Mouse (Mus musculus): ENCODE data around the gene Cbr2. TPM values are rescaled to one million over a fixed set of nuclear protein-coding genes. Genes with fewer than 3 reads are reported as not detected.
"Not testable (repeated sequence)": the region's sequence is repeated elsewhere in the genome, so short reads cannot be mapped to it uniquely, and the experiment has no call there.

Gene Cbr2
- polyA plus RNA-seq (2014; fragmentation: Nextera tagmentation; extraction: Ambion mirVana) = 0.51 TPM in 1 of 2 replicates, not detected in the other

DNA sequence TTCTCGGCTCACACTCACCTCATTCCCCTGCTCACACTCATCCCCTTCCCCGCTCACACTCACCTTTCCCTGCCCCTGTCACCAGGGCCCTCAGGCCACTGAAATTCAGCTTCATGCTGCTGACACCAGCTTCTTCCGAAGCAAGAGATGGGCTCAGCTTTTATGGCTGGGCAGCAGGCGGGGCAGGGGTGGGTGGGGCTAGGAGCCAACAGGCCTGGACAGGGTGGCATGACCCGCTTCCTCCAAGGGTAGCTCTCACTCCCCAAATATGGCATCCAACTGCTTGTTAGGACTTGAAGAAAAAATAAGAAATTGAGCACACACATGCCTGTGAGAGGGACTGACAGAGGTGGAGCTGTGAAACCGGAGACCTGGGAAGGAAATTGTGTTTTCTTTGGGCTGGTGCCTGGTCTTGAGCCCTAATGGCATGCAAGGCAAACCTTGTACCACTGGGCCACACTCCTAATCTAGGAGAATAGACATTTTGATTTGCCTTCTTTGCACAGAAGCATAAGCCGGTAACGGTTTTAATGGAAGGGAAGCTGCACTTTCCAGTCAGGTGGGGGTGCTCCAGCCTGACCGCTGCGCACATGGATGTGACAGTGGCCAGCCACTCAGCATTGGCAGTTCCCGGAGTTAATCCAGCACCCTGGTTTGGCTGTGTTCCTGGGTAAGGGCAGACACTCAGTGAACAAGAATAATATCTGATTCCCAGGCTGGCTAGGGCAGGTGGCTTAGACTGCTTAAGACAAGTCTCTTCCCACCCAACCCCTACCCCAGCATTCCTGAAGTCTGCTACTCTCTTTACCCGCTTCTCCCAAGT is at the start of gene Cbr2:
TSS of gene Cbr2 (minus strand) at position 257 of the 823 bp plus-strand sequence.
- DNase-seq (no peak), ATAC-seq (ENCODE audit: low FRiP score, low TSS enrichment) (no peak)
- Histone ChIP-seq H3K9ac (replicated peaks; ENCODE audit: low read length) (no peak within 1 kb of the TSS), H3K9me3 (ENCODE audit: control insufficient read depth, low read length) (no peaks in the 10 kb centered on the region), H3K4me1 (ENCODE audit: control insufficient read depth, insufficient read depth, low read length) (no peaks in the 10 kb centered on the region), H3K4me2 (ENCODE audit: low read length) (no peak within 1 kb of the TSS), H3K36me3 (ENCODE audit: control insufficient read depth, insufficient read depth, low read length) (no peaks in the 10 kb centered on the region), H3K27me3 (ENCODE audit: control insufficient read depth, insufficient read depth, low read length) (no peaks in the 10 kb centered on the region), H3K27ac (replicated peaks; ENCODE audit: low read depth, low read length) (no peak within 1 kb of the TSS), H3K4me3 (replicated peaks; ENCODE audit: low read depth, low read length) (no peak within 1 kb of the TSS)
- WGBS = 77% methylated on average over 12 of the region's 12 CpGs

- not testable (repeated sequence) for H3K27me3 ChIP-seq (ENCODE audit: control insufficient read depth, insufficient read depth, low read length); DNase-seq; H3K27ac ChIP-seq (replicated peaks; ENCODE audit: low read depth, low read length); H3K9ac ChIP-seq (replicated peaks; ENCODE audit: low read length); H3K9me3 ChIP-seq (ENCODE audit: control insufficient read depth, low read length); H3K4me3 ChIP-seq (replicated peaks; ENCODE audit: low read depth, low read length); H3K4me2 ChIP-seq (ENCODE audit: low read length); ATAC-seq (ENCODE audit: low FRiP score, low TSS enrichment)
- H3K36me3 ChIP-seq (ENCODE audit: control insufficient read depth, insufficient read depth, low read length) = peaks cover 38% of the 10 kb centered on the region
- H3K4me1 ChIP-seq (ENCODE audit: control insufficient read depth, insufficient read depth, low read length) = peaks cover 15% of the 10 kb centered on the region
- 93% methylated on average over 6 of the region's 6 CpGs for WGBS
Observed at GRCm38 (mm10) chr11:120781361-120781760, 49.4 kb upstream of the Cbr2 start.

GRCm38 (mm10) chr11:120779876-120780275 is 48.0 kb upstream of the Cbr2 start:
- Histone ChIP-seq H3K4me1 (ENCODE audit: control insufficient read depth, insufficient read depth, low read length) (peaks cover 9% of the 10 kb centered on the region), H3K27me3 (ENCODE audit: control insufficient read depth, insufficient read depth, low read length) (no peaks in the 10 kb centered on the region), H3K4me2 (ENCODE audit: low read length) (no peak overlapping the region), H3K36me3 (ENCODE audit: control insufficient read depth, insufficient read depth, low read length) (peaks cover 32% of the 10 kb centered on the region), H3K27ac (replicated peaks; ENCODE audit: low read depth, low read length) (no peak overlapping the region), H3K9me3 (ENCODE audit: control insufficient read depth, low read length) (no peaks in the 10 kb centered on the region), H3K4me3 (replicated peaks; ENCODE audit: low read depth, low read length) (no peak overlapping the region), H3K9ac (replicated peaks; ENCODE audit: low read length) (no peak overlapping the region)
- DNase-seq (no peak), ATAC-seq (ENCODE audit: low FRiP score, low TSS enrichment) (no peak)
- 79% methylated on average over 1 of the region's 1 CpGs for WGBS

- ATAC-seq (ENCODE audit: low FRiP score, low TSS enrichment) (no peak), DNase-seq (no peak)
- Histone ChIP-seq H3K9me3 (ENCODE audit: control insufficient read depth, low read length) (no peaks in the 10 kb centered on the region), H3K4me2 (ENCODE audit: low read length) (no peak overlapping the region), H3K4me1 (ENCODE audit: control insufficient read depth, insufficient read depth, low read length) (no peaks in the 10 kb centered on the region), H3K27me3 (ENCODE audit: control insufficient read depth, insufficient read depth, low read length) (no peaks in the 10 kb centered on the region), H3K4me3 (replicated peaks; ENCODE audit: low read depth, low read length) (no peak overlapping the region), H3K27ac (replicated peaks; ENCODE audit: low read depth, low read length) (no peak overlapping the region), H3K9ac (replicated peaks; ENCODE audit: low read length) (no peak overlapping the region), H3K36me3 (ENCODE audit: control insufficient read depth, insufficient read depth, low read length) (peaks cover 24% of the 10 kb centered on the region)
- WGBS = 21% methylated on average over 6 of the region's 6 CpGs
Observed at GRCm38 (mm10) chr11:120777123-120777522, 45.2 kb upstream of the Cbr2 start.

- Histone ChIP-seq H3K9ac (replicated peaks; ENCODE audit: low read length) (no peak overlapping the region; the same call in 1 of the 2 replicates), H3K4me1 (ENCODE audit: control insufficient read depth, insufficient read depth, low read length) (no peaks in the 10 kb centered on the region), H3K27ac (replicated peaks; ENCODE audit: low read depth, low read length) (no peak overlapping the region), H3K4me2 (ENCODE audit: low read length) (no peak overlapping the region), H3K27me3 (ENCODE audit: control insufficient read depth, insufficient read depth, low read length) (no peaks in the 10 kb centered on the region), H3K4me3 (replicated peaks; ENCODE audit: low read depth, low read length) (no peak overlapping the region), H3K9me3 (ENCODE audit: control insufficient read depth, low read length) (no peaks in the 10 kb centered on the region), H3K36me3 (ENCODE audit: control insufficient read depth, insufficient read depth, low read length) (peaks cover 16% of the 10 kb centered on the region)
- DNase-seq = peak; percentile 94
- peak; percentile 37; the same call in 1 of the 2 replicates for ATAC-seq (ENCODE audit: low FRiP score, low TSS enrichment)
- WGBS = 26% methylated on average over 15 of the region's 15 CpGs
Observed at GRCm38 (mm10) chr11:120775774-120776469, 44.0 kb upstream of the Cbr2 start.

GRCm38 (mm10) chr11:120773463-120774190 is 41.7 kb upstream of the Cbr2 start:
- WGBS = 86% methylated on average over 7 of the region's 7 CpGs
- no peak overlapping the region for H3K4me2 ChIP-seq (ENCODE audit: low read length)
- H3K27ac ChIP-seq (replicated peaks; ENCODE audit: low read depth, low read length) = no peak overlapping the region
- H3K9ac ChIP-seq (replicated peaks; ENCODE audit: low read length) = no peak overlapping the region
- no peaks in the 10 kb centered on the region for H3K36me3 ChIP-seq (ENCODE audit: control insufficient read depth, insufficient read depth, low read length)
- no peaks in the 10 kb centered on the region for H3K27me3 ChIP-seq (ENCODE audit: control insufficient read depth, insufficient read depth, low read length)
- H3K9me3 ChIP-seq (ENCODE audit: control insufficient read depth, low read length) = no peaks in the 10 kb centered on the region
- H3K4me1 ChIP-seq (ENCODE audit: control insufficient read depth, insufficient read depth, low read length) = no peaks in the 10 kb centered on the region
- no peak for DNase-seq
- no peak for ATAC-seq (ENCODE audit: low FRiP score, low TSS enrichment)
- no peak overlapping the region for H3K4me3 ChIP-seq (replicated peaks; ENCODE audit: low read depth, low read length)

DNA sequence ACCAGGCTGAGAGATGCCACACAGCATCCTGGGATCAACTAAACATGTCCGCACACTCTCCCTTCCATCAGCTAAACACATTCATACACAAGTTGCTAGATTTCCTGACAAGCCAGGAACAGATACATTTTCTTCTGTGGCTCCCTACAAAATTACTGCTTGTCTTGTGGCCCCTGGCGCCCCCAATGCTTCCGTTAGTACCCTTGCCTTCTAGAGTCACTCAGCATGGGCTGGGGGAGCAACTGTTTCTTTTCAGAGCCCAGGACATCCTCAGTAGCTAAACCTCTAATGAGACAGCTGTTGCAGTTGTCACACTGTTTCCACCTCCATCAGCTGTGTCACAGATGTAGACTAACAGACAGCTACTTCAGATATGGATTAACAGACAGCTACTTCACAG is 40.8 kb upstream of the Cbr2 start:
- H3K36me3 ChIP-seq (ENCODE audit: control insufficient read depth, insufficient read depth, low read length) = no peaks in the 10 kb centered on the region
- H3K27me3 ChIP-seq (ENCODE audit: control insufficient read depth, insufficient read depth, low read length) = no peaks in the 10 kb centered on the region
- no peak overlapping the region for H3K27ac ChIP-seq (replicated peaks; ENCODE audit: low read depth, low read length)
- no peak overlapping the region for H3K9ac ChIP-seq (replicated peaks; ENCODE audit: low read length)
- H3K4me2 ChIP-seq (ENCODE audit: low read length) = no peak overlapping the region
- DNase-seq (no peak), ATAC-seq (ENCODE audit: low FRiP score, low TSS enrichment) (no peak)
- H3K4me3 ChIP-seq (replicated peaks; ENCODE audit: low read depth, low read length) = no peak overlapping the region
- 83% methylated on average over 3 of the region's 3 CpGs for WGBS
- H3K4me1 ChIP-seq (ENCODE audit: control insufficient read depth, insufficient read depth, low read length) = no peaks in the 10 kb centered on the region
- H3K9me3 ChIP-seq (ENCODE audit: control insufficient read depth, low read length) = no peaks in the 10 kb centered on the region

DNA sequence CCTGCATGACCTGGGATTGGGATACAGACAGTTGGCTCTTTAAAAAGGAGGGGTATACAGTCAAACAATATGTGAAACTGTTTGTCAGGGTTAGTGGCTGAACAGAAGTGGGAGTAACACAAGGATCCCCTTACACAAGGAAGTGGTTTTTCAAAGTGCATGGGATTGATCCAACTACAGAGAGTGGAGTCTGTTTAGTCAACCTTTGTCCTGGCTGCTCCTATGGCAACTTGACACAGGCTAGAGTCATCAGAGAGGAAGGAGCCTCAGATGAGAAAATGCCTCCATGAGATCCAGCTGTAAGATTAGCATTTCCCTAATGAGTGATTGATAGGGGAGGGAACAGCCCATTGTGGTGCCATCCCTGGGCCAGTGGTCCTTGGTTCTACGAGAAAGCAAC is 36.3 kb upstream of the Cbr2 start:
- H3K4me1 ChIP-seq (ENCODE audit: control insufficient read depth, insufficient read depth, low read length) = no peaks in the 10 kb centered on the region
- H3K36me3 ChIP-seq (ENCODE audit: control insufficient read depth, insufficient read depth, low read length) = no peaks in the 10 kb centered on the region
- no peak overlapping the region for H3K9ac ChIP-seq (replicated peaks; ENCODE audit: low read length)
- DNase-seq = no peak
- ATAC-seq (ENCODE audit: low FRiP score, low TSS enrichment) = no peak
- H3K27ac ChIP-seq (replicated peaks; ENCODE audit: low read depth, low read length) = no peak overlapping the region
- no peaks in the 10 kb centered on the region for H3K9me3 ChIP-seq (ENCODE audit: control insufficient read depth, low read length)
- WGBS = 68% methylated on average over 1 of the region's 1 CpGs
- H3K4me3 ChIP-seq (replicated peaks; ENCODE audit: low read depth, low read length) = no peak overlapping the region
- H3K27me3 ChIP-seq (ENCODE audit: control insufficient read depth, insufficient read depth, low read length) = no peaks in the 10 kb centered on the region
- H3K4me2 ChIP-seq (ENCODE audit: low read length) = no peak overlapping the region

Measured in midbrain, embryonic 14.5 days (tissue).